Mouse (Mus musculus) gastrocnemius, adult 18-20 months (tissue): ENCODE measurements at regions not wholly inside any gene's neighbourhood (a gene's known extent, or its start where the extent isn't known, plus 50 kb on each side); places are given as distances from the start of the nearest gene placed in this dataset.
A peak's percentile ranks its signal among the peaks of the same experiment; 100 is the strongest.

ENCODE experiments used
- DNase-seq: peaks from one replicate; pipeline ENCODE4 v3.0.0; 2021; ENCODE audit warnings: low spot score

DNA sequence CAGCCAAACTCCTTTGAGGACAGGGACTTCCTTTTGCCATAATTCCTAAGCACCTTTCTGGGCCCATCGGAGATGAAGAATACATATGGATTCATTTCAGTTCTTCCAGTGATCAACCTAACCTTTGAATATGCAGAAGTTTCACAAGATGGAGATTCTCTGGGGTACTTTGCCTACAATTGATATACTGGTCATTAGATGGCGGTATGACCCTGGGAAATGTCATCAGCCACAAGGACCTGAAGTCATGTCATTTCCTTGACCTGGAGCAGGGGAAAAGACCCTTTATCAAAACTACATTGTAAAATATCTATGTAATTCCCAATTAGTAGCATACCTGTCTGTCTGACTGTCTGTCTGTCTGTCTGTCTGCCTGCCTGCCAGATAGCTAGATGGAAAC is 164.0 kb upstream of the Slc24a3 start:
- DNase-seq: no peak

DNA sequence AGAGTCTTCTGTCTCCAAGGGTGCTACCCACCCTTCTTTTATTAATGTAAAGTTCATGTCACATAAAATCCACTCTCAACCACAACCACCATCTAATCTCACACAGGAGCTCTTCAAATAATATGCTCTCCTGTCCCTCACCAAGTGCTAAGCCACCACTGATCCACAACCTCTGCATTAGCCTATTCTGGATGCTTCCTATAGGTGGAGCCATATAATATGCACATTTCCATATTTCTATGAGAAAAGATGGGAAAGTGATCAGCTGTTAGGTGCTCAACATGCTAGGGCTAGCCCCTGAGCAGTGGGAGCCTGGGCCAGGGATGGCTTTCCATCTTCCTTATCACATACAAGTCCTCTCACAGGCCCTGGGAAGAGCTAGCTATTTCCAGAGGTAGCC is 156.9 kb upstream of the Slc24a3 start:
- no peak for DNase-seq

DNA sequence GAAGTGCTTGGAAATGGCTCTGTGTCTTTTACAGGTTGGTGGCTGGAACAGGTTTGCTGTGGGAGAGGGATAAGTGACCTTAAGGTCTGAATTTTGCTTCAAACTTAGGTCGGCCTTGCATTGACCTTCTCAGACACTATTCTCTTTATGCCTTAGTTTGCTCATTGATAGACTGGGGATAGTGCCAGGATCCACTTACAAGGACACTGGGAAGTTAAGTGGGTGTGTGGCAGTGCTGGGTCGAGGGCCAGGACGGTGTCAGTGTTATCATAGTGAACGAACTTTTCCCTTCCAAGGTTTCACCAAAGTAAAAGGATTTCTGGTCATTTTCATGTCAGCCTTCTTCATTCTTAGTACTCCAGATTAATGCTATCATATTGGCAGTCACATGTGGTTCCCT is 156.3 kb upstream of the Slc24a3 start:
- DNase-seq: no peak

DNA sequence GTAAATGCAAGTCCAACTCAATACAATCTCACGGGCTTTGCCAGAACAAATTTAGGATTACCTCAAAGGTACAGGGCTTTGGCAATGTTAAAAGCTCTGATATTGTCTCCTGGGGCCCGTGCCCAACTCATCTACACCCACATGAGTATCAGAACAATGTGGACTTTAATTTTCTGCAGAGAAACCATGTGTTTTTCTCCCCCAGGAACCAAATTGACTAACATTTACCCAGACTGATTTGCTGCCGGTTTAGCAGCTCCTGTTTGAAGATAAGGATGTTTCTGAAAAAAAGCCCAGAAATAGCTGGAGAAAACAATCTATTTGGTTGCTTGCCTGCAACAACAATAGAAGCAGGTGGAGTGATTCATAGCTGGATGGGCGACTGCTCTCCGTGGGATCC is 151.6 kb upstream of the Slc24a3 start:
- DNase-seq: no peak

DNA sequence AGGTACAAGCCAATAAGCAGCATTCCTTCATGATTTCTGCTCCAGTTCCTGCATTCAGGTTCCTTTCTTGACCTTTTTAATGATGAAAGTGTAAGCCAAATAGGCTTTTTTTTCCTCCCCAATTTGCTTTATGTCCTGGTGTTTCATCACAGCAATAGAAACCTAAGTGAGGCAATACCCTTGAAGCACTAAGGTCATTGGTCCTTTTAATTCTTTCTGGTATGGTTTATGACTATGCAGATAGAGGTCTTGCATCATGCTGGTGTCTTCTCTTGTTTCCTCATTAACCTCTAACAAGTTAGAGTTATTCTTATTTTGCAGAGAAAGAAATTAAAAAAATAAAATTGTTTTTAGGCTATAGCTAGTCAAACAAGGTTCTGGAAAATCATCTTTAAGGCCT is 150.6 kb upstream of the Slc24a3 start:
- no peak for DNase-seq

DNA sequence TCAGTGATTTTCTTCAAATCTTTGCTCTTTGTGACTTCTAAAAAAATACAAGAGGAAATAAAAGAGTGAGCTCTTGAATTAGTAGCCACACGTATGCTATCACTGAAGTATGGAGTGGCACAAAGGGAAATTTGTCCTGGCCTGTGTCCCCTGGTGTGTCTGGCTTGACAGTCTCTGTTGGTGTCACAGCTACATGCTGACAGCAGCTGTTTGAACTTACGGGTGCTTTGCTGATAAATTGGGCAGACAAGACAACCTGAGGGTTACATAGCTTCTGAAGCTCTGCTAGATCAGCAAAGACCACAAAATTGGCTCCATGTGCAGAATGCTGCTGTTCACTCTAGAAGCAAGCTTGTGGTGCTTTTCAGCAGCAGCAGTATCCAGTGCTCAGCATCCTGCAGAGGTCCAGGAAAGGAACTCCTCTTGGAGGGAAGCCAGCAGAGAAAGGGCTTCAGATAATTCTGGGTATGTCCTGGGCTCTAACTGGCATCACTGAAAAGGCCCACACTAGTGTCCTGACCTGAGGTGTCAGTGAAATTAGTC is 149.9 kb upstream of the Slc24a3 start:
- no peak for DNase-seq

DNA sequence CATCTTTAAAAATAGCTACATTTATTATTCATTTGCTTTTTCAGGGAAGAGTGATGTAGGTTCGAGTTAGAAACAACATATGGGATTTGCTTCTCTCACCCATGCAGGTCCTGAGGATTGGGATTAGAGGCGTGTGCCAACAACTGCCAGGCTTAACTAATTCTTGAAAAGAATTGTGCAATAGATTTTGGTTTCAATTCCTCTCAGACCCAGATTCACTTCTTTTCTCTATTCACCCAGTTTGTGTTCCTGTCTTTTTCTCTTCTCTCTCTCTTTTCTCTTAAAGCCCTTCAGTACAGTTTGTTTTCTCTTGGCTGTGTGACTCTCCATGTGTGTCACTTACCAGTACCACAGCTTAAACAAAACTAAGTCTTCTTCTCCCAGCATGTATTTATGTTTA is 119.8 kb upstream of the Slc24a3 start:
- no peak for DNase-seq

DNA sequence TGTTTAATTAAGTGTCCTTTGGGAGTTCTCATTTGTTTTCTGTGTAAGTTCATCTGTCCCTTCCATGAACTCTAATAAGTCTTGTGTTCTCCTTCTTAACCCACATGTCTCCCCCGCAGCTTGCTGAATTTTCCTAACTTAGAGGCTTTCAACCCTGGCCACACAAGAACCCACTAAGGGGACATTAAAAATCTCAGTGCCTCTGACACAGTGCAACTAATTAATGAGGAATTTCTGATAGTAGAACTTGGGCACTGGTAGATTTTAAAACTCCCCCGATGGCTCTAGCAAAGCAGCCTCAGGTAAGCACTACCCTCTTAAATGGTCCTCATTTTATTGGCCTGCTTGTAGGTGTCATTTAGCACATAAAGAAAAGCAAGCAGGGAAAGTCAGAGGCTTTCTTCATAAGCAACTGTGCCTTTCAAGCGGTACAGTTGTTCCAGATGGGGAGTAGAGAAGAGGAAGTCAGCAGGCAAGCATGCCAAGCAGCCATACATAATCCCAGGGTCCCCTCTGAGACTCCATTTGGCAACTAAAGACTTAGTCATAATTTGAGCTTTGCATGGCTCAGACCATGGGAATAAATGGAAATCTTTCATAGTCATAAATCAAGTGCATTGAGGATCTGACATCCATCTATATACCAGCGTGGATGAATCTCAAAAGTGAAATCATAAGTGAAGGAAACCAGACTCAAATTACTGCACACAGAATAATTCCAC is 117.7 kb upstream of the Slc24a3 start:
- no peak for DNase-seq

DNA sequence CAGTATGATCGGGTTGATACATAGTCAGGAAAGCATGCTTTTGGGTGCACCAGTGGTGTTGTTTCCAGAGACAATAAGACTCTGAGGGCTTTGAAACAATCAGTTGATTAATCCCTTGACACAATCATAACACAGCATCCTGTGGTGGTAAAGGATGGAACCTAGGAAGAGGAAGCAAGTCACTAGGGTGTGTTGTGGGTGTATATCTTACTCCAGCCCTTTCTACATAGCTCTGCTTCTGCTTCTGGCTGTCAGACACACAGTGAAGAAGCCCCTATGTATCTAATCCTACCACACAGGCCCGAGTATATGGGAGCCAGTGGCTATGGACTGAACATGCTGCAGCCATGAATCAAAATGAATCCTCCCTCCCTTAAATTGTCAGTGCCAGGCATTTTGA is 115.1 kb upstream of the Slc24a3 start:
- DNase-seq: no peak

DNA sequence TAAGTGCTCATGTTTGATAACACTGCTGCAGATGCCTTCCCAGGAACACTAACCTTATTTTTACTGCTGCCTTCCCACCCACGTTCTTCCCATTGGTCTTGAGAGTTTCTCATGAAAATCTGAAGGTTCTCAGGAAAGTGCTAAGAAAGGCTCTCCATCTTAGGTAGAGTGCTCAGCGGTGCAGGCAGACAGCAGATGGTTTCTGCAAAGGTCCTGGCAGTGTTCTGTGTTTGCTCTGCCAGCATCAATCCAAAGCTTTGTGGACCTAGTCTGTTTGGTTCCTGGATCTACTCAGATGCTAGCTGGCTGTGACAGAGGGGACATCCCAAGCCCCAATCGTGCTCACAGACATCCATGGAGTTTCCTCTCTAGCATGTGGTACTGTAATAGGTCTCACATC is 111.3 kb upstream of the Slc24a3 start:
- no peak for DNase-seq

DNA sequence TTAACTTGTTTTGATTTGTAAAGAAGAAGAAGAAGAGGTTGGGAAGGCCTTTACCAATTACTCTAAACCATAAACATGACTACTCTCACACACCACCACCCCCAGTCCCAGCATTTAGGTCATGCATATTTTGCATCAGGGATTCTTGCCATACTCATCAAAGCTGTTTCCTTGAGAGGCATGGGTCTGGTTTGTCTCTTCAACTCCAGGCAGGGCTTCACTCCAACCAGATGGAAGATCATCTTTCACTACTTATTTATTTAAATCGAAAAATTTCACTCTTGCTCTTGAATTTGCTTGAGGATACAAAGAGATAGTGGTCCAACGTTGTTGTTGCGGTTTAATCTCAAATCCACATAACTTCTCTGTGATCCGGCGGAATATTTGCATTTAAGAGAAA is 110.8 kb upstream of the Slc24a3 start:
- DNase-seq: no peak

DNA sequence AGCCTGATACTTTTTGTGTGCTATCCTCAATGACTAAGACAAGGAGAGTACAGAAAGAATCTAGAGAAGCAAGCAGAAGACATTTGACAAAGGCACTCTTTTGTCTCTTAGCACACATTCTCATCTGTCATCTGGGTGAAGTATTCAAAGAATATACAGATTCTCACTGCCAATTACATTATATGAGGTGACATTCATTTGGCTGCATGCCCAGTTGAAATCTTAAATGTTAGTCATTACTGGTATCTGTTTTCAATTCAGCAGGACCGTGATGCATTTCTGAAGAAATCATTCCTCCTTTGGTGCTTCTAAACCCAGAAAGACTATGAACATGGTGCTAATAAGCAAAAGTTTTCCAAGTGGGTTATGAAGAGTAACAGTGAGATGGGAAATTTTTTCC is 97.6 kb upstream of the Slc24a3 start:
- no peak for DNase-seq

DNA sequence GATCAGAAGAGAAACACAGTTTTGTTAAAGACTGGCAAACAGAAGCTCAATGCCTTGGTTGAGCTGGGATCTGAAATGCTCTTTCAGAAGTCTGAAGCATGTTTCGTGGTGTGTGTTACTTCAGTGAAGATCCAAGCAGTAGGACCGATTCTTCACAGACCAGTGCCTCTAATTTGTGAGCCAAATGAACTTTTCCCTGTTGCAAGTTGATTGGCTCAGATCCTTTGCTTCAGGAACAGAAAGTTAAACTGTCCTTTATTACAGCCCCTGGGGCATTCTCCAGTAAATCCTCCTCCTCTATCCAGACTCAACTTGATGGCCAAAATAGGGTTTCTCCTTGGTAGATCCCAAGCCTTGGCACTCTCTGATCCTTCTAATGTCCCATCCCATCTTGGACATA is 85.6 kb upstream of the Slc24a3 start:
- no peak for DNase-seq

DNA sequence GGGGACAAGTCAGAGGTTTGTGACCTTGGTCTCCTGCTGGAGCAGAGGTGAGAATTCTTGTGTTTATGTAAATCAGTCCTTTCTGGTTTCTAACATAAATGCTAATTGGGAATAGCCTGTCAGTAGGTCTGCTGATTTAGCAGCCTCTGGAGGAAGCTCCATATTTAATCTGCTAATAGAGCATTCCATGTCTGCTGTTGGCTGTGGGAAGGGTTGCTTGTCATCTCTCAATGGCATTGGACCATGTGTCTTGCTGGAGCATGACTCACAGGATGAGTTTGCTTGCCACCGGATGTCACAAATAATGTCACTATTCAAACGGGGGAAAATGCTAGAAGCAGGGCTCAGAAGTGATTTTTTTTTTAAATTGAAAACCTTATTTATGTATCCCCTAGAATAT is 82.9 kb upstream of the Slc24a3 start:
- DNase-seq: no peak

DNA sequence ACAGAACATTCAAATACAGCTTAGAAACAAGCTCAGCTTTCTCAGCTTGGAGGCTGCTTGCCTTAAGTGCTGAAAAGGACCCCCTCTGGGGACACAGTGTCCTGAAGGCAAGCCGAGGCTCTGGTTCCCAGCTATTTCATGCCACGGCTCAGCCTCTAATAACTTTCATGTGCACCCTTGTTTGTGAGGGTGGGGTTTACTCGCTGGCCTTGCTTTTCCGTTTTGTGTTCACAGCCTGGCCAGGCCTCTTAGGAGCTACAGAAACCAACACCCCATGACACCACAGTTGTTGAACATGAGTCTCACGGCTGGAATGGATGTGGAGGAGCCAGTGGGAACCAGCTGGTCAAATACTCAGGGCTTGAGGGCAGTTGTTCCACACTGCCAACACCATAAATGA is 81.4 kb upstream of the Slc24a3 start:
- DNase-seq: peak; percentile 27

DNA sequence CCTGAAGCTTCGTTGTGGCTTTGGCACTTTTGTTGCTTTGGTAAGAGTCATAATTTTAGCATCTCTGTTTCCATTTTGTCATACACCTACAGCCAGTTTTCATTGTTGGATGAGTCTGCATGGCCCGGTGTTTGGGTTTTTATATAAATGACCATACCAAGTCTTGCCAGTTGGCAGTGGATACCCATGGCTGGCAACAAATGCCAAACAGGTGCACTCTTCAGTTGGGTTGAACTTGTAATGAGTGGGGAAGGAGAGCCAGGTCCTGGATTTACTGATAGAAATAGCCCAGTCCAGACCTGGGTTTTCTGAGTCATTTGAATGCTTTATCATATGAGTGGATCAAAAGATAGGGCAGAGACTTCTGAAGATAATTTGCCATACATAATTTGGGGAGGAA is 64.3 kb upstream of the Slc24a3 start:
- no peak for DNase-seq

DNA sequence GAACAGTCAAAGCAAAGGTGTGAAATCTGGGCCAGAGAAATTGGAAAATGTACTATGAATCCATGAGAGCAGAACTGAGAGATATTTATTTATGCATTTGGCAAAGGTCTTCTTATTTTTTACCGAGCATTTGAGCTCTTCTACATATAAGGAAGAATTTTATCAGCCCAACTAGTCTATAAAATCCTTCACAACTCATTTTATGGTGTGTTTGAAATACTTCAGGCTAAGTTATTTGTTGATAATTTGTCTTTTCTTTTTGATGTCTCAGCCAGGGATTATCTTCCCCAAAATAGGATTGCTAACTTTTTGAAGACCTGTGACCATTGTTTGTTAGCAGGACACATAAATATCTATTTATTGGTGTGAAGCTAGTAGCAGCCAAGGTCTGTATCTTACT is 55.9 kb upstream of the Slc24a3 start:
- DNase-seq: no peak

DNA sequence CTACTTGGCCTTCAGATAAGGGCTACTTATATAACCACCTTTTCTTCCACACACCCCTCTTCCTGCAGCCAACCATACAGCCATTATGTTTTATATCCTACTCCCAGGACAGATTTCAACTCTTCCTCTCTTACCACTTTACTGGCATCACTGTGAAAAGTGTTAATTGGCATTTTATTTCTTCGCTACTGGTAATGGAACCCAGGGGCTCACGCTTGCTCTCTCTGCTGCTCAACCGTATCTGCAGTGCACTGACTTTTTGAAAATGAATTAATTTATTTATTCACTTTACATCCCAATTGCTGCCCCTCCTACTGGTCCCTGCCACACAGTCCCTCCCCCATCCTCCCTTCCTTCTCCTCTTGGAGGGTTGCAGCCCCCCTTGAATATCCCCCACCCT is 52.5 kb upstream of the Slc24a3 start:
- DNase-seq: no peak
